Mouse (Mus musculus): Measurements from ENCODE around the gene Olfr314.
"Not testable (repeated sequence)": the region's sequence is repeated elsewhere in the genome, so short reads cannot be mapped to it uniquely, and the experiment has no call there.

The Olfr314 gene
- long read RNA-seq, experiment 1 = 0 reads
- long read RNA-seq, experiment 2 = 0 reads

DNA sequence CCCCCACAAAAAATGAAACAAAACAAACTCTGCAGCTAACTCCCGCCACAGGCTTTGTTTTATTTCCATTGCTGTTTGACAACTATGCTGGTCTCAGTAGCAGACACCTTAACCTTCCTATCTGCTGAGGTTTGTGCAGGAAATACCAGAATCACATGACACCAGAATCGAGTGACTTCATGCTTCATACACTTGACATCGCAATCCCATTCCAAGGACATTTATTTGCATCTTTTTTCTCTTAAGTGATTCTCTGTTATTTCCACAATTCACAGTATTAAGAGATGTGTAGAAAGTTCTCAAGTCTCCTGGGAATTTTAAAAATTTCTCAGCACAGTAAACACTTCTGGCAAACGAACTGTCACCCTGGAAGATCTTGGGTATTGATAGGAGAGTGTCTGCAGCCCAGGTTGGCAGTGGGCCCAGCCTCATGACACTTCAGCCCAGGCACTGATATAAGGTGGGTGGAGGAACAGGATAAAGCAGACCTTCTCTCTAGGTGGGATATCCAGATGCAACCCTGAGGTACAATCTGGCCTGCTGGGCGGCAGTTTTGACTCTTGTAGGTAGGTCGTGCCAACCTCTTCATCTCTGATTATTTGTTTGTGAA is at the start of gene Olfr314:
TSS of gene Olfr314 (plus strand) at position 473 of the 610 bp plus-strand sequence.
- intact Hi-C loops (cut with DNase I) = no loop called here

DNA sequence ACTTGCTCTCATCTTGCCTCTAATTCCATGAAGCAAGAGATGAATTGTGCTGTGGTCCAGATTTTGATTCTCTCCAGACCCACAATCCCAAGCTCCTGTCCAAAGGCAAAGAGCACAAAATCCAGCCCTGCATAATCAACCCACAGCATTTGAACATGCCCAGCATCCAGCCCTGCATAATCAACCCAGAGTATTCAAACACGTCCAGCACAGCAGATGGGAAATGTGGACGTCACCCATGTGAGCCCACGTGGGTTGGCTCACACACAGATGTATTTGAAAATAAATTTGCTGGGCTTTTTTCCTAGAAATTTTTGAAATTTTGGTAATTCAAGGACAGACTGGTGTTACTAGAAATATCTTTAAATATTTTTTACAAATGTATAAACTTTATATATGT is 49.4 kb upstream of the Olfr314 start:
- intact Hi-C loops (cut with DNase I) = no loop called here

DNA sequence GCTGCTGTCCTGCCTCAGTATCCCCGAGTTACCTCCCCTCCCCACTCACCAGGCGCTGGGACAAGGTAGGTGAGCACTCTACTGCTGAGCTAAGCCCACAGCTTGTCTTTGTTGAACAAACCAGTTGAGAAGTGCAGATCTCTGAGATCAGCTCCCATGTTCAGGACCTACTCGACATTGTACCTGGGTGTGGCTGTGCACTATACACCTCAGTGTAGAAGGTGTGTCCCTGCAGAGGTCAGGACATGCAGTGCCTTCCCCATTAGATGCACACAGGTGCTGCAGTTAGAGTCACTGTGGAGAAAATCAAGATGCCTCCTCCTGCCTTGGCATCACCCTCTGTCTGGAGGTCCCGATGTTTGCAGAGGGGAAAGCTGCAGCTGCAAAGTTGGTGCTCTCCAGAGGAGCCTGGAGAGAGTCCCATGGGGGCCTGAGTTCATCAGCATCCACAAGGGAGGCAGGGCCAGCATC is 43.9 kb upstream of the Olfr314 start, which contains the start of gene Olfr317:
TSS of gene Olfr317 (minus strand) at position 421 of the 471 bp plus-strand sequence.
- intact Hi-C loops (cut with DNase I) = no loop called here

DNA sequence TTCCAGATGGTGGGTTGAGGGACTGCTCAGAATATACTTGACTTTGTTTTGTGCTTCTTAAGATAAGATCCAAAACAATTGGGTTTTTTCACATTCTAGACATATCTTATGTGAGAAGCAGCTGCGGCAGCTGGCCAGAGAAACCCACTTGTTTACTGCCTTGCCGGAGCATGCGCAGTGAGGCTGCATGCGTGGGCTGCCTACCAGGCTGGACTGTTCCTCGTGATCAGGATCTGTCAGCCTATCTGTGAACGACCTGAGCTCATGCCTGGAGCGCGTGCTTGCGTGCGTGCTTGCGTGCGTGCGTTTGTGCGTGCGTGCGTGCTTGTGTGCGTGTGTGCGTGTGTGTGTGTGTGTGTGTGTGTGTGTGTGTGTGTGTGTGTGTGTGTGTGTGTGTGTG is 31.7 kb upstream of the Olfr314 start:
- intact Hi-C loops (cut with DNase I) = not testable (repeated sequence)

DNA sequence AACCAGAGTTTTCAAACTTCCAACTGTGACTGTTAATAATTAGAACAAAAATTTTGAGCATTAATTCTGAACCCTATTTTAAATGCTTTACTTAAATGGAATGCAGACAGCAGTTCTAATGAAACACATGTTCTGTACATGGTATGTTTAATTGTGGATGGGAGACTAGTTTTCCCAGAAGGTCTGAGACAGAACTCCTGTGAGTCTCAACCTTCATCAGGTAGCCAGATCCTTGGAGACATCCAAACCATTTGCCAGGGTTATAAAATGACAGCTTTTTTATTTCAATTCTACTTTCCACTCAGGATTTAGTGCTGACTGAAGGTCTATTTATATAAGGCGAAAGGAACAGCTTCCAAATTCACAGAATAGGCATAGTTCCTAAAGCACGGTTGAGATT is 30.3 kb upstream of the Olfr314 start, which contains the start of gene Olfr316:
TSS of gene Olfr316 (plus strand) at position 301 of the 400 bp plus-strand sequence.
- intact Hi-C loops (cut with DNase I) = no loop called here

DNA sequence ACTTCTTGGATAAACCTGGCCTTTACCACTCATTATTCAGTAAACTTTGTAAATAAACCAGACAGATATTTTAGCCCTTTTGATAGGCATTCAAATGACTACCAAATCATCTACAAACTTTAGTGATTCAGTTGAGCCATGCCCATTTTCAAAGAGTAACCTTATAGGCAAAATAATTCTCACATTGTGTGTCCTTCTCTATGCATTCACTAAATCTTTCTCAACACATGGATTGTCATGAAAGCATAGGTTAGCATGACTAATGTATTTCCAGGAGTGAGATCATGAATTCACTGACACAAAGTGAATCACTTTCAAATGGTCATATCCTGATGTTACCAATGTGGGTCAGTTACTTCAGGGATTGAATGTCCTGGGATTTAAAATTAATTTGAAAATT is 9.9 kb upstream of the Olfr314 start, which contains the start of gene Olfr315:
TSS of gene Olfr315 (plus strand) at position 301 of the 400 bp plus-strand sequence.
- intact Hi-C loops (cut with DNase I) = no loop called here

DNA sequence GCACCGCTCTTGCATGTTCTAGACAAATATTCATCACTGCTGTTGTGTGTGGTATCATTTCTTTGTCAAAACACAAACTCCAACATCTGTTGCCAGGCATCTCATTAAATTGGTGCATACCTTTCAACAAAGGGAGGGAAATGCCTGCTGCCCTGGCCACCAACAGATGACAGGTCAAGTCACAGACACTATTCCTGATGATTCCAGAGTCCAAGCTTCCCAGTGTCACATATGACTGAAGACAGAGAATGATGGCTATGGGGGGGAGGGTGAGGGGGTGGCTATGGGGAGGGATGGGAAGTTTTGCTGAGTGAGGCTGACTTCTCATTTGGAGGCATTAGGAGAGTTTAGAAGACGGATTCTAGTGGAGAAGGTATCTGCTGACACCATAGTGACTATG is 1.4 kb downstream of the Olfr314 start:
- intact Hi-C loops (cut with DNase I) = no loop called here

DNA sequence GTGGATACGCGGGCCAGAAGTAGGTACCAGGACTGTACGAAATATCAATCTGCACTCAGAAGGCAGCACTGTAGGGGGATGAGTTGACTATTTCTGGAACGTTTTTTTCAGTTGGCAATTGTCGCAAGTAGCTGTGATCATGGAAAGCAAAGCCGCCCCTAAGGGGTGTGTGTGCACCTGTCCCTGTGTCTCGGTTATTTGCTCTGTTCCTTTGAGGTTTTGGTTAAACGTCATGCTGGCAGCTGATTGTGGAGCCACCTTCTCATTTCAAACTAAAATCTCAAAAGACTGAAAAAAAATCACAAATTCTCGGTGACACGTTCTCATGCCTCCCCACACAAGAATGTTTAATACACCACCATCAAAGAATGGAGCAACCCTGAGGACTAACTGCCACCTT is 4.9 kb downstream of the Olfr314 start:
- intact Hi-C loops (cut with DNase I) = no loop called here

DNA sequence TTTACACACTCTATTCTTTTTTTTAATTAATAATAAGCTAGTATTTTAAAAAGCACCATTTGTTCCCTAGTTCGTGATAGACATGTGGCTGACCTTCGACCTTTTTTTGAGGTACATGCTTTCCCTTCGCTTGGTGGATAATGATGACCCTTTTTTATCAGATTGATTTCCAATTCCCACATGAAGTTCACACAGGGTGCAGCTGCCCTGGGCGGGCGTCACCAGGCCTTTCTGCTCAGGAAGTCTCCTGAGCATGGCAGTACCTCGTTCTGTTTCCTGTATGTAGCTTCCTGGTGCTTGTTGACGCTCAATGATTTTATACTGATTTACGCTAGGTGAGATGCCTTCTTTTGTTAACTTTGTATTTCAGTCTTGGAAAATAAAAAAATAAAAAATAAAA is 5.6 kb downstream of the Olfr314 start:
- intact Hi-C loops (cut with DNase I) = no loop called here

DNA sequence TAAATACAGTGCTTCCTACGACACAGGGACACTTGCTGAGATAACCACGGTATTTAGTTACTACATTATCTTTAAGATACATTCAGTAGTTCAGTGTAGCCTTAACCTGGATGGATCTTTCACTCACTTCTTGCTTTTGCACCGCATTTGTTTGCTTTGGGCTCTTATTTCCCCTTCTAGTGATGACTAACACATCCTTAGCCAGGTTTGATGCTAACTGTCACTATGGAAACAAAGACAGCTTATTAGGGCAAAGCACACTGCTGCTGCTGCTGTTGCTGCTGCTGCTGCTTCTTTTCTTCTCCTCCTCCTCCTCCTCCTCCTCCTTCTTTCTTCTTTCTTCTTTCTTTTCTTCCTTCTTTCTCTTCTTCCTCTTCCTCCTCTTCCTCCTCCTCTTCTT is 6.8 kb downstream of the Olfr314 start:
- intact Hi-C loops (cut with DNase I) = no loop called here

DNA sequence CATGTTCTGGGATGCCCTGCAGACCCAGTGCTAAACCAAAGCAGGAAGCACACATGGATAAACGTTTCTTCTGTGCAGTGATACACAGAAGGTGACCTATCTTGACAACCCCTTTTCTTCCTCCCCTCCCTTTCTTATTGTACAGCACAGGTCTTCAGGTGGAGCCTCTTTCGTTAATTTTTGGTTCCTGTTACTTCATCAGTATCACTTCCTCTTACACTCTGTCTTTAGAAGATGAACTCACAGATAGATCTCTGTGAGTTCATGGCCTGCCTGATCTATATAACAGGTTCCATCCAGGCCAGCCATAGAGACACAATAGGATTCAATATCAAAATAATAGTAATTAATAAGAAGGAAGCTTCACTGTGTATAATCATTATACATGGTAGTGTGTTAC is 7.3 kb downstream of the Olfr314 start:
- intact Hi-C loops (cut with DNase I) = no loop called here

DNA sequence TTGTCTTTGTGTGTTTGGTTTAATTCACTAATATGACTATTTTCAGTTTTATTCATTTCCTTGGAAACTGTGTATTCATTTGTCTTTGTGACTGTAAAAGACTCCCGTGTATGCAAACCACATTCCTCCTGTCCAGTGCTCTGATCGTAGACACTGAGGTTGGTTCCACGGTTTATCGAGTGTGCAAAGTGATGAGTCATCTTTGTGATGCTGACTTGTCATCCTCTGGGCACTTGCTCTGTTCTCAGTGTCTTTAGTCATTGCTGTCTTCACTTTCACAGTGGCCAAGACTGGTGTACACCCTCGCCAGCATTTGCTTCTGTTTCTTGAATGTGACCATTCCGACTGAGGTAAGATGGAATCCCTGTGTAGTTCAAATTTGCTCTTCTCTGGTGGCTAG is 7.9 kb downstream of the Olfr314 start:
- intact Hi-C loops (cut with DNase I) = no loop called here

DNA sequence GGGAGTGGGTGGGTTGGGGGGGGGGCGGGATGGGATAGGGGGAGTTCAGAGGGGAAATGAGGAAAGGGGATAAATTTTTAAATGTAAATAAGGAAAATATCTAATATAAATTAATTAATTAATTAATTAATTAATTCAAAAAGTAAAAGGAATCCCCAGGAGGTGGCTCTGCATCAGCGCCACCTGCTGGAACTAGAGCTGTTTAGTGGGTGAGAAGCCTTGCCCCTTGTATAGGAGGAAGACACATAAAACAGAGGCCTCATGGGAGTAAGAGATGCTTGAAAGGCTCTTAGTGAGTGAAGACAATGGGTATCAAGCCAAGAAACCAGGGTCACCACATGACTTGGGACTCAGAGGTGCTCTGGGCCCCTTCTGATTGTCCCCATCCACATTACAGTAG is 13.1 kb downstream of the Olfr314 start:
- intact Hi-C loops (cut with DNase I) = no loop called here

DNA sequence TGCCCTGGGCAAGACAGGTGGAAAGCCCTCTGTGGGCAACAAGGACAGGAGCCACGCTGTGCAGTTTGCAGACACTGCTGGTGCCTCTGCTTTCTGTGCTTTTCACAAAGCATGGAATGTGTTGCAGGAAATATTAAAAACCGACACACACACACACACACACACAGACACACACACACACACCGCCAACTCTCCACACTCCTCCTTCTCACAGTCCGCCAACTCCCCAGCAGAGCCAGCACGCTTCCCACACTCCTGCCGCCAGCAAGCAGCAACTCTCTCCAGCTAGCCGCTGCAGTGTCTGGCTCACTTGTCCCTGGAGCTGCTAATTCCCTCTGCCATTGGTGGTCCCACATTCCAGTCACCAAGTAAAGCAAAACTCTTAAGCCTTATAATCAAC is 14.1 kb downstream of the Olfr314 start:
- intact Hi-C loops (cut with DNase I) = no loop called here

DNA sequence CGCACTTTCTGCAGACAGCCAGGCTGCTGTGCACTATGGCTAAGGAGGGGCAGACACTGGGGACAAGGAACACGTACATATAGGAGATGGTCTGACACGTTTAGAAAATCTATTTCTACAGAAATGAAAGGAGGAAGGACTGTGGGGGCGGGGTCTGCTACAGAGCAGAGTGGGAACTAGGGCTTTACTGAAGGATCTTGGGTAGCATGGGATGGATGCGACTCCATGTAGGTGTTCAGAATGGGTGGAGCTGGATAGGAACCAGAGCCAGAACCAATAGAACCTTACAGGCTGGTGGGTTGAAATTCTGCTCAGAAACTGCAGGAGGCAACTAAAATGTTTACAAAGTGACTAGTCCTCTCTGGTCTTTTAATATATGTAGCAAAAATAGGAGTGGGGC is 17.0 kb downstream of the Olfr314 start:
- intact Hi-C loops (cut with DNase I) = no loop called here

DNA sequence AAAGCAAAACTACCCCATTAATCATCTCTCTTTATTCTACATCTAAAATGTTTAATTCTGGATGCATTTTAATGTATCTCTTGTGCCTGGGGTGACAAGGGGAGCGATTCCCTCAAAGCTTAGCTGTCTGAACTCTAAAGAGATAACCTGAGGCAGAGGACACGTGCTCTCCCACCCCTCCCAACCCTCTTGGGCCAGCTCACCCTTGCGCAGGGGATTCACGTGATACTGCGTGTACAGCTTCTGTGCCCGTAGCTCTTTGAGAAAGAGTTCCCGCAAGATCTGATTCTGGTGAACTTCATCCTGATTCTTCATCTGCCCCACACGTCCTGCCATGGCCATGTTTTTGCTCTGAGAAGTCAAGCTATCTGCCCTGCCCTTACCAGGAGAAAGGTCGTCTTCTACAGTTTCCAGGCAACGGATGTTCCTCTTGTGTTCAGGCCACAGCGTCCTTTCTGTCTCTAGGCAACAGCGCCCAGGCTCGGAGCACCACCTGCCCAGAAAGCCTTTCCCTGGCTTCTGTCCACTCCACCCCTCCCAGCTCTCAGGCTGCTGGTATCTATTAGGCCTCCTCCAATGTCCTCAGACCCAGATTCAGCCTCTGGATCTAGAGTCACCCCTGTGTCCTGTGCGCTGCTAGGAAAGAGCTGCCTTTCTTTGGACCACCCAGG is 18.9 kb downstream of the Olfr314 start, which contains the start of gene Fam183b:
TSS of gene Fam183b (minus strand) at position 403 of the 671 bp plus-strand sequence.
- intact Hi-C loops (cut with DNase I) = no loop called here

DNA sequence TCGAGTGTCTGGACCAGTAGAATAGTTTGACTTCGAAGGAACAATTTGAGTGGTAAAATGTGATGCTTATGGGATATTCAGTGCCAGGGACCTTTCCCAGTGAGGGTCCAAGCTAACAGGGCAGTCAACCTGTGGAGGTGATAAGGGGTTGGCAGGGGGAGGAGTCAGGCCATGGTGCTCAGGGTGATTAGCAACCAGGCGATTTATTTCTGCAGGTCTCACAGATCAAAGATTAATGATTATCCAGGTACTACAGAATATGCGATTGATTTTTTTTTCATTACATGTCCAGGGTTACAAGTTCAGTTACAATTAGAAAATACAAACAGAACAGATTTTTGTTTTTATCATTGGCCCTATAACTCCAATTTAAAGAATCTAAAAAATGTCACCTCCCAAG is 21.1 kb downstream of the Olfr314 start:
- intact Hi-C loops (cut with DNase I) = no loop called here

DNA sequence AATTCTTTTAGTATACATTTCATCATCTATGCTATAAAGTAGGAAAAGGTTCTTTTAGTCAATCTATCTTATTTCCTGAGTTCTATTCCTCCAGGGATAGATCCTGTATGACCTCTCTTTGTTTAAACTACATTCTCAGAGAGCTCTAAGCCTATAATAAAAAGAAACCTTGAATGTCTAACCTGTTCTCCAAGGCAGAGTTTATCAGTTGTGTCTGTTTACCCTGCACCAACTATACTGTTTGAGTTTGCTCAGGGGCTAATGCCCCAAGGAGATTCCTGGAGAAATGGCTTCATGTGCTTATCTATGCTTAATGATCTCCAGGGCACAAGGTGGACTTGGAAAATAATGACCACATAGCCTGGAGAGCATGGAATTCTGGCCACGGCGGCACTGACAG is 21.6 kb downstream of the Olfr314 start:
- intact Hi-C loops (cut with DNase I) = no loop called here

DNA sequence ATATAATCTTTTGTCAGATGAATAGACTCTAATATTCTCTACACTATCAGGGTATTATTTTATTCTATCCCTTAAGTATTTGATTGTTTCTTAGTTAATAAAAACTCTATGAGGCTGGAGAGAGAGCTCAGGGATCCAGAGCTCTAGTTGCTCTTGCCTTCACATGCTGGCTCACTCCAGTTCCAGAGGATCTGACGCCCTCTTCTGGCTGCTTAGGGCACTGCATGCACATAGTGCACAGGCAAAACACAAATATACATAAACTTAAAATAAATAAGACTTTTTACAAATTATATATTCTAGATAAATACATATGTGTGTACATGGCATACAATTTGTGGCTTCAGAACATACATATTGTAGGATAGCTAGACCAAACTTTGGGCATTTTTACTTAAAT is 29.2 kb downstream of the Olfr314 start:
- intact Hi-C loops (cut with DNase I) = no loop called here

DNA sequence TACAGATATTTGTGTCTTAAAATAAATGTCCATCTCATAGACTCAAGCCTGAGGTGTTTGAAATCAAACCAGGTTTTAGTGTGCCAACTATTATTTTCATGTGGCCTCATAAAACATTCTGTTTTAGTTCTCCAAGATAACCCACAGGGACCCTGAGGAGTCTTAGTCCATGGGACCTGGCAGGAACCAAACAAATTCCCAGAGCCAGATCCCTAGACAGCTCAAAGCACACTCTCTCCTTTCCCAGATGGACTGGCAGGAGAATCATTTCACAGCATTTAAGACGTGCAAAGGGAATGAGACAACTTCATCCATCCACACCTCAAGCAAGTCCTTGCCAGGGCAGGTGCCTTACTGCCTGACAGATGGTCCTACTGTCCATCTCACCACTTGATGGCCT is 31.9 kb downstream of the Olfr314 start, which contains the start of gene Olfr313:
TSS of gene Olfr313 (plus strand) at position 301 of the 400 bp plus-strand sequence.
- intact Hi-C loops (cut with DNase I) = not testable (repeated sequence)

DNA sequence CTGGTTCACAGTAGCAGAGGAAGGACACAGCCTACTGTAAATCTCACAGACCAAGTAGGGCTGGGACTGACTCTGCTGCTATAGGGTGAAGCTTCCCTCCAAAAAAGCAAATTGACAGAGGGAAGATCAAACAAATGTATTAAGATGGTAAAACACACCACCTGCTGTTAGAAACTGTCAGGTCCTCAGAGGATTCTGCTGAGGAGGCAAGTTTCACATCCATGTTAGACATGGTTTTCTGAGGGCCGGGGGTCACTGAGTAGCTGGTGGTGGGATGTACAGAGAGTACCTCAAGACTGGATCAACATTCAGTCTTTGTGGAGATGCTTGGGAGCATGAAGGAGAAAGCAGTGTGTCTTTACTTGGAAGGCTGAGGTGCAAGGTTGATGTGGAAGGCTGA is 32.9 kb downstream of the Olfr314 start:
- intact Hi-C loops (cut with DNase I) = no loop called here

DNA sequence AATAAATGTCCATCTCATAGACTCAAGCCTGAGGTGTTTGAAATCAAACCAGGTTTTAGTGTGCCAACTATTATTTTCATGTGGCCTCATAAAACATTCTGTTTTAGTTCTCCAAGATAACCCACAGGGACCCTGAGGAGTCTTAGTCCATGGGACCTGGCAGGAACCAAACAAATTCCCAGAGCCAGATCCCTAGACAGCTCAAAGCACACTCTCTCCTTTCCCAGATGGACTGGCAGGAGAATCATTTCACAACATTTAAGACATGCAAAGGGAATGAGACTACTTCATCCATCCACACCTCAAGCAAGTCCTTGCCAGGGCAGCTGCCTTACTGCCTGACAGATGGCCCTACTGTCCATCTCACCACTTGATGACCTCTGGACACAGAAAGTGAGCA is 46.2 kb downstream of the Olfr314 start, which contains the start of gene Olfr312:
TSS of gene Olfr312 (plus strand) at position 301 of the 400 bp plus-strand sequence.
- intact Hi-C loops (cut with DNase I) = not testable (repeated sequence)

DNA sequence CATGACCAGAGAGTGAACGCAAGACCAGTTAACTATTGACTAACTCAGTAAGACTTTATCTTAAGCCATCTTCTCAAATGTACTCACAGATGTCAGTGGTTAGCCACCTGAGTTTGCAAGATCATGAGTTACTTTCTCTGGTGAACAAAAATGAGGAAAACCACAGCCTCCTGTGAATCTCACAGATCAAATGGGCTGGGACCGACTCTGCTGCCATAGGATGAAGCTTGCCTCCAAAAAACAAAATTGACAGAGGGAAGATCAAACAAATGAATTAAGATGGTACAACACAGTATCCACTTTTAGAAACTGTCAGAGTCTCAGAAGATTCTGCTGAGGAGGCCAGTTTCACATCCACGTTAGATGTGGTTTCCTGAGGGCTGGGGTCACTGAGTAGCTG is 47.0 kb downstream of the Olfr314 start:
- intact Hi-C loops (cut with DNase I) = no loop called here

All from adrenal gland (tissue).